Mouse (Mus musculus) gastrocnemius, adult 2 months (tissue): ENCODE results near the gene Atcay. TPM values are rescaled to one million over a fixed set of nuclear protein-coding genes. Genes with fewer than 3 reads are reported as not detected.
A peak's percentile ranks its signal among the peaks of the same experiment; 100 is the strongest.

ENCODE experiments used
- DNase-seq: peaks from one replicate; pipeline ENCODE4 v3.0.0; 2022
- H3K27ac ChIP-seq: fragments of 200-600 bp; 2 replicates; pipeline ENCODE4 v1.8.1; 2022; ENCODE audit warnings: mild to moderate bottlenecking
- H3K4me3 ChIP-seq: fragments of 200-600 bp; 2 replicates; pipeline ENCODE4 v1.8.1; 2022; ENCODE audit warnings: mild to moderate bottlenecking, moderate library complexity
- CTCF ChIP-seq: fragments of 200-600 bp; IDR thresholded peaks from 2 replicates; pipeline ENCODE4 v1.8.1; 2022; ENCODE audit warnings: antibody characterized with exemption, mild to moderate bottlenecking, moderate library complexity
- intact Hi-C: fragments of 180-260 bp; cut with DNase I; formaldehyde crosslinking; loops from one replicate; pipeline ENCODE4 v1.15.1; 2025
- total RNA-seq, 2 experiments: library from RNA; stranded (reverse); gene quantifications; 2 replicates each; pipeline ENCODE4 v1.2.3; 2021

Gene Atcay
- total RNA-seq, 2 experiments from 2014 or later = not detected

DNA sequence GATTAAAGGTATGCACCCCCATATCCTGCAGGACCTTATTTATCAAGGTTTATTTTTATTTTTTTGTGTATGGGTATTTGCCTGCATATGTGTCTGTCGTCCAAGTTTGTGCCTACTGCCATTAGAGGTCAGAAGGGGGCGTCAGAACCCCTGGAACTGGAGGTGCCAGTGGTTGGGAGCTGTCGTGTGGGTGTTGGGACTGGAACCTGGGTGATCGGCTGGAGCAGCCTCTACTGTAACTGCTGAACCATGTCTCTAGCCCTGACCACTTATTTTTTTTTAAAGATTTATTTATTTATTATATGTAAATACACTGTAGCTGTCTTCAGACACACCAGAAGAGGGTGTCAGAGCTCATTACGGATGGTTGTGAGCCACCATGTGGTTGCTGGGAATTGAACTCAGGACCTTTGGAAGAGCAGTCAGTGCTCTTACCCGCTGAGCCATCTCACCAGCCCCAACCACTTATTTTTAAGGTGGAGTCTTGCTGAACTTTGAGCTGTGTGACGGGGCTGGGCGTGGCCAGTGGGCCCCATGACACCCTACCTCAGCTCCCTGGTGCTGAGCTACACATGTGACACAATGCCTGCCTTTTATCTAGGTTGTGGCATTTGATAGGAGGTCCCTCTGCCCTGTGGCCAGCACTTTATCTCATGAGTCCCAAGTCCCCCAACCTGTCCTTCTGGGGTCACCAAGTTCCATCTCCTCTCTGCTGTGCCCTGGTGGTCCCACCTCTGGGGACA lies 27.5 kb downstream of the Atcay start:
- intact Hi-C loops = no loop called here
- Histone ChIP-seq H3K4me3 (peak overlapping the region; percentile 51), H3K27ac (peak overlapping the region; percentile 99)
- DNase-seq = peak; percentile 33
- 0 out of 2 replicates have a peak, but pooled peaks have one; percentile 2 for TF ChIP-seq CTCF

DNA sequence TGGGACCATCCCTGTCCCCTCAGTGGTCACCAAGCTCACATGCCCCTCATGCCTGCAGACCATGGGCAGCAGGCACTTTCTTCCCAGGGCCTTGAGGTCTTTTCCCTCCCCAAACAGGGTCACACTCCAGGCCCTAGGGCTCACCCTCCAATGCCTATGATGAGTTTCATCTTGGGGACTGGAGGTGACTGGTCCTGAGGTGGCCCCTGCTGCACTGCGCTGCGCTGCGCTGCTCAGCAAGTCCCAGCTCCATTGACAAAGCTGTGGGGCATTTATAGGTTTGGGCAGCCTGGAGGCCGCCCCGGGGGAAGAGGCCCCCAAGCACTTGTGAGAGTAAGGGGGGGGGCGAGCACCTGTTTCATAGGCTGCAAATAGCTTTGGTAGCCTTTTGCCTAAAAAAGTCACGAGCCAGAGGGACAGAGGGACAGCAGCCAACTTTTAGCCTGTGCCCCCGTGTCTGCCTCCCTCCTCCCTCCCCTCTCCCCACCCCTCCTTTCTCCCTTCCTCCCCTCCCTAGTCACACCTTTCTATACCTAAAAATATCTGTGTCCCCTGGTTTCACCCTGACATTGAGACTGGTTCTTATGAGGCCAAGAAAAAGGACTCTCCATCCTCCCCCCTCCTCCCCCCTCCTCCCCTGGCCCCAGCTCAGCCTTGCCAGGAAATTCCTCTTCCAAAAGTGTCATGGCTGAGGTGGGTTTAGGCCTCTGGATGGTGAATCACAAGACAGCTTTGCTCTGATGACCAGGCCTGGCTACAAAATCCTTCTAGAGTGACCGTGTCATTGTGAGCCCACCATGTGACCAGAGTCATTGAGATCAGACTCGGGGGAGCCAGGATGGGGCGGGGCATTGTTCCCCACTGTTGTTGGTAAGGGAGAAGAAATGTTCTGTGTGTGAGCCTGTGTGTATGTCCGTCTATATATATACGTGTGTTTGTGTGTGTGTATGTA lies 28.6 kb downstream of the Atcay start, which contains the start of gene Nmrk2:
Gene Nmrk2, minus strand, starts transcription at position 245 of the 952 bp plus-strand sequence.
- Histone ChIP-seq H3K27ac (peak within 1 kb of the TSS; percentile 99), H3K4me3 (peak within 1 kb of the TSS; percentile 86)
- intact Hi-C loops = no loop called here
- DNase-seq = peak; percentile 89
- no peak for TF ChIP-seq CTCF

DNA sequence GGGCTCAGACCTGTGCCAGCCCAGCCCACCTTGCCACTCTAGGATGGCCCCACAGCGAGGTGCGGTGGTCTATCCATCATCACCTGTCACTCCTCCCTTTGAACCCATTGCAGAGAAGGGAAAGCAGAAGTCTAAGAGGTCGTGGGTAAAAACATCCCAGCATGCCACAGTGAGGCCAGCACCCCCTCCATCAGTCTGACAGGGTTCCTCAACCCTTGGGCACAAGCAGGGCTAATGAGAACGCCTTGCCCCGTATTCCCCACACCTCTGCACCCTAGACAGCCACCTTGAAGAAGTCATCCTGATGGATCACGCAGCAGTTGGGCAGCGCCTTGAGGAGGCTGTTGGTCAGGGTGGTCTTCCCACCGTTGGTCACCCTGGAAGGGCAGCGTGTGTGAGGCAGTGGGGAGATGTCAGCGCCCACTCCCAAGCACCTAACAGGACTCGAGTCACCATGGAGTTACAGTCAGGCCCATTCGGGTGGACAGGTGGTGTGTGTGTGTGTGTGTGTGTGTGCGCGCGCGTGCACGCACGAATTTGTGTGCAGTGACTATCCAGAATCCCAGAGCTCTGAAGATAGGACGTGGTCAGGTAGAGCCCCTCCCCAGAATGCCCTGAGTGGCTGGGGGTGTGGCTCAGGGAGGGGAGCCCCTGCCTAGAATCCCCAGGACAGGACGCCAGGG lies 29.9 kb downstream of the Atcay start:
- TF ChIP-seq CTCF = no peak
- H3K4me3 ChIP-seq = peak overlapping the region; percentile 86
- intact Hi-C loops = no loop called here
- peak; percentile 57 for DNase-seq
- peak overlapping the region; percentile 99 for H3K27ac ChIP-seq

DNA sequence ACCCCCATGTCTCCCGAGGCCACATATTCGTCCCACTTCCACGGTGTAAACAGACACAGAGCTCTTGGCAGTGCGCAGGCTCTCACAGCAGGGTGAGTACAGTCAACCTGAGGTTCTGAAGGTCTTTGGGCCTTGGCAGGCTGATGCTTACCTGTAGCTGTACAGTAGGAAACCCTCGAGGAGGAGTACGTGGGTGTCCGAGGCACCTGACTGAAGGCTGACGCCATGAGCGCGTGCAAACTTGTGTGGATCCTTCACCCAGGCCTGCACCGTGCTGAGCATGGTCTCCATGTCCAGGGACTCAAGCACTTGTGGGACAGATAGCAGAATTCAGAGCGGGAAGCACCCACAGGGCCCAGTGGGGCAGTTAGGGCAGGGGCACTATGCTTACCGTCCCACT lies 30.5 kb downstream of the Atcay start:
- DNase-seq = peak; percentile 54
- no peak for TF ChIP-seq CTCF
- intact Hi-C loops = no loop called here
- Histone ChIP-seq H3K27ac (peak overlapping the region; percentile 99), H3K4me3 (peak overlapping the region; percentile 86)

DNA sequence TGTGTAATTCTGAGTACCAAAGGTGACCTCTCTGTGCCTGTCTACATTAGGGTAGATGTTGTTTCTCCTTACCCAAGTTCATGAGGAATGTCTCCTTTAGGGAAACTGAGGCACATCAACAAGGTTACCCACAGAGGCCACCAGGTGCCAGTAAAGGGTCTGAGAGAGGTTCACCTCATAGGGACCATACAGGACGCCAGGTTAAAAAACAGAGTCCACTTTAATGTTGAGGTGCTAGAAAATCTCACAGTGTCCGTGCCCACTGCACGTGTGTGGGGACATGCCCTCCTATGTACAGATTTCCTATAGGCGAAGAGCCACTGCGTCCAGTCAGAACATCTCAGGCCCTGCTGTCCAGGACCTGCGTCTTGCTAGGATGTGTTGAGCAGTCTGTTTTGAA lies 31.6 kb downstream of the Atcay start:
- peak overlapping the region; percentile 86 for H3K4me3 ChIP-seq
- DNase-seq = no peak
- no peak; the same call in 1 of the 2 replicates for TF ChIP-seq CTCF
- H3K27ac ChIP-seq = peak overlapping the region; percentile 99
- intact Hi-C loops = loop anchor here (1.0 kb wide), 1 partner anchor 18 kb away; no protein-coding TSS in a partner anchor

DNA sequence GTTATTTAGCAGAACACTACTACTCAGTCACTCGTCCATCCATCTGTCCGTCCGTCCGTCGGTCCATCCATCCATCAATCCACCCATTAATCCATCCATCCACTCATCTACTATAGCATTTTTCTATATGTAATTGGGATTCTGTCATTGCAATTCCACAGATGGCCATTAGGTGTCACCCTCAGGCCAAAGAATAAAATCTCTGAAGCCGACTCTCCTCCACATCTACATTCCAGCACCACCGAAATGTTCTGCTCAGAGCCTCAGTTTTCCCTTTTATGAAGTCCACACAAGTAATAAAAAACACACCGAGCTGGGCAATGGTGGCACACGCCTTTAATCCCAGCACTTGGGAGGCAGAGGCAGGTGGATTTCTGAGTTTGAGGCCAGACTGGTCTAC lies 32.4 kb downstream of the Atcay start:
- peak; percentile 84 for TF ChIP-seq CTCF
- intact Hi-C loops = no loop called here
- peak; percentile 47 for DNase-seq
- Histone ChIP-seq H3K4me3 (peak overlapping the region; percentile 86), H3K27ac (peak overlapping the region; percentile 99)

DNA sequence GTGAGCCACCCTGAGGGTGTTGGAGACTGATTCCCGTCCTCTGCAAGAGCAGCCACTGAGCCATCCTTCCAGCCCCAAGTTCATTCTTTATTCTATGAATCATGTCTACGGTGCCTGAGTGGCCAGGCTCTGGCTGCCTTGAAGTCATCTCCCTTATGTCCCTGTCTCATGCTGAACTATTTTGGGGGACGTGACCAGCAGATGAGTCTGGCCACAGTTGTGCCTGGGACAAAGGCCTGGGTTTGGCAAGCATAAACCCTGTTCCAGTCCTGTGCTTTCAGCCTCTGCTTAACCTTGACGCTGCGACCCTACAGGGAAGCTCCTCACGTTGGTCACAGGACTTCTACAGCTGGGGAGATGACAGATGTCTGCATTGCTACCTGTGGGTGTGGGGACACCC lies 33.3 kb downstream of the Atcay start:
- peak overlapping the region; percentile 86 for H3K4me3 ChIP-seq

DNA sequence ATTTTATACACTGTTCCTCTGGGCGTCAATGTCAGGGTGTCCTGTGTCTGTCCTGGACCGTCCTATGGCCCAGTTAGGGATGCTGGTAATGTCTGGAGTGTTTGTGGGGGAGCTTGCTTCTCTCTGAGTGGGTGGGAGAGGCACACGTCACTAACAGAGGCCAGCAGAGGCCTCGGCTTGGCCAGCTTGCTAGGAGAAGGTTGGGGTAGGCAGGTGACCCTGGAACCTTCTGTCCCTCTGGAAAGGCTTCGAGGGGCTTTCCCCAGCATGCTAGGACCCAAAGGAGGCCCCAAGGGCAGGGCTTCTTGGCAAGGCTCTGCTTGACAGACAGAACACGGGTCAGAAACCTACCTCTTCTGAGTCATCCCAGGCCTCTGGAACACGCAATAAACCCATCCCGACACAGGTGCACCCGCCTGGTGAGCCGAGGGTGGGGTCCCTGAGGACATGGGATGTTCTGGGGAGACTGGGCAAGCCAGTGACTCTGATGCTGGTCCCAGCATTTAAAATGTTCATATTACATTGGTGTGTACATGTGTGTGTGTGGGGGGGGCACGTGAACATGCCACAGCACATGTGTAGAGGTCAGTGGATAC lies 34.1 kb downstream of the Atcay start:
- TF ChIP-seq CTCF = no peak
- intact Hi-C loops = no loop called here
- H3K4me3 ChIP-seq = peak overlapping the region; percentile 86
- H3K27ac ChIP-seq = peak overlapping the region; percentile 99
- peak; percentile 76 for DNase-seq

More for the DNA sequence above, 33.3 kb downstream of the Atcay start:
- intact Hi-C loops = no loop called here
- TF ChIP-seq CTCF = no peak
- DNase-seq = peak; percentile 66
- peak overlapping the region; percentile 99 for H3K27ac ChIP-seq

DNA sequence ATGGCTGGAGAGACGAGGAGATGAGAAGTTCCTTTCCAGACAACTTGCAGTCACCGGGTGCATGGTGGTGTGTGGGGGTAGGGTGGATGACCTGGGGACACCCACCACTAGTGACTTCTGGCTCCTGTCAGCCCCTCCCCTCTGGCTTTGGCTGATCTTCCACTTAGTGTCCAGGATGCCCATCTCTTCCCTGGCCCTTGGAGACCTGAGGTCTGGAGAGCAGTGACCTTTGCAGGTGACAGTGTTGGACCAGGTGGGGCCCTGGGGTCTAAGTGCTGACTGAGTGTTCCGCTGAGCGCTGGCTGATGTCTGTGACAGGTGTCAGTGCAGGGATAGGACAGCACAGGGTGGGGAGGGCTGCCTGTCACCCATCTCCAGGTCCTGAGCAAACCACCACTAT lies 35.3 kb downstream of the Atcay start:
- Histone ChIP-seq H3K27ac (peak overlapping the region; percentile 99), H3K4me3 (peak overlapping the region; percentile 86)
- DNase-seq = peak; percentile 89
- intact Hi-C loops = no loop called here
- TF ChIP-seq CTCF = no peak

DNA sequence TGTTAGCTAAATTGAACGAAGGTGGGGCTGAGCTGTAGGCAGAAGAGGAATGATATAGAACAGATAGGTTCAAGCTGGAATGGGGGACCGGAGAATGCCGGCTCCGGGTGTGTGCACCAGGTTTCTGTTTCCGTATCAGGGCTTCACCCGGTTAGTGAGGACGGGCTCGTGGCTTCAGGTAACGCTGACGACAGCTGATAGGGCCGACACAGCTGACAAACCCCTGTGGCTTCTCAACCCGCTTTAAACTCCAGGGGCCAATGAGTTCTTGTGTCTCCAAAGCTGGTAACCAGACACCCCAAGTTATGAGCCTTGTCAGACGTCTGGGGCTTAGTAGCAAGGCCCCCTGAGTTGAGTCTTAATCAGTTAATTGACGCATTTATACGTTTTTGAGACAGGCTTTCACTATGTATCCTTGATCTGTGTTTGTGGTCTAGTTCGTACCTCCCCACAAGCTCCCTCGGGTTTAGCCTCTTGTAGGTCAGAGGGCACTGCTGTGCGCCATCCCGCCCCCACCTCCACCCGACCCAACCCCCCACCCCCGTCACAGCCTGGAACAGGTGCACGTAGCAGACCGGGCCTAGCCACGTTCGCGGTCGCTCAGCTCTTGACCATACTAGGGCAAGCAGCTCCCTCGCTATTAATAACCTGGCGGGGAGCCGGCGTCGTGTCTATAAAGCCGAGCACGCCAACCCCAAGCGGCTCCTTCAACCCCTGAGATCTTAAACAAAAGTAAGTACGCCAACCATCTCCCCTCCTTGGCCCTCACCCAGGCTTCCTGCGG lies 36.5 kb downstream of the Atcay start:
- Histone ChIP-seq H3K4me3 (peak overlapping the region; percentile 86), H3K27ac (peak overlapping the region; percentile 99)
- TF ChIP-seq CTCF = no peak
- peak; percentile 90 for DNase-seq
- intact Hi-C loops = no loop called here

DNA sequence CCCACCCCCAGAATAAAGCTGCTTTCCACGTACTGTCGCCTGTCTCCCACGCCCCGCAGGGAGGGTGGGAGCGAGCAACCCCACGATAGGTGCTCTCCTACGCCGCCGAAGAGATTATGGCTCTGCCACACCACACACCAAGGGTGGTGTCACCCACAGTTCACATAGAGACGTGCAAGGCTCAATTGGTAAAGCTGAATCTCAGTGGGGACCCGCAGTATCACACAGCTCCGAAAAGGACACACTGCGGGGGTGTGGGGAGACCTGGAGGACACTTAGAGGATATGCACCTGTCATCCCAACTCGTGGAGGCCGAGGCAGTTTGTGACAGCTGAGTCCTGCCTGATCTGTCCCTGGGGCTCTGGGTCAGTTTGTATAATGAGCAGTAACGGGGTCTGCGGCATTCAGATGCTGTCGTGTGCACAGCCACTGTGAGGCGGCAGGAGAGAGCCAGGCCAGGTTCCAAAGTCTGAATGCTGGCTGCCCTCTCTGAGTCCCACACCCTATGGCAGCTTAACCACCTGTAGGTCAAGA lies 37.6 kb downstream of the Atcay start:
- TF ChIP-seq CTCF = peak; percentile 9; the same call in 1 of the 2 replicates
- peak overlapping the region; percentile 99 for H3K27ac ChIP-seq
- intact Hi-C loops = no loop called here
- H3K4me3 ChIP-seq = peak overlapping the region; percentile 86
- DNase-seq = peak; percentile 82
